Mouse (Mus musculus) frontal cortex, adult 2 months (tissue): ENCODE measurements around the gene Nr1d1. TPM values are rescaled to one million over a fixed set of nuclear protein-coding genes. Genes with fewer than 3 reads are reported as not detected.

Source experiments
- DNase-seq, 2 experiments: peaks; one replicate each; pipeline ENCODE4 v3.0.0; 2022; ENCODE audit warnings: low spot score in 1 of 2; ENCODE audit errors: extremely low spot score in 1 of 2
- polyA plus RNA-seq: library from polyadenylated mRNA; depleted of rRNA; stranded (reverse); fragments of >200 nt; gene quantifications from 2 replicates; pipeline ENCODE4 v1.2.3, GENCODE M21; 2012

The Nr1d1 gene
- polyA plus RNA-seq, 1 experiment, result 126 TPM

- peak in 1 of 2 experiments; percentile 36 for DNase-seq
Observed at GRCm38 (mm10) chr11:98771844-98772525, 3.1 kb downstream of the Nr1d1 start.

GRCm38 (mm10) chr11:98771131-98771530 is 4.0 kb downstream of the Nr1d1 start:
- no peak for DNase-seq

- DNase-seq, result peak in 1 of 2 experiments; percentile 76
Observed at GRCm38 (mm10) chr11:98770096-98770975, 4.8 kb downstream of the Nr1d1 start.

- no peak for DNase-seq
Observed at GRCm38 (mm10) chr11:98769007-98769954, 5.9 kb downstream of the Nr1d1 start.

- peak in 1 of 2 experiments; percentile 53 for DNase-seq
Observed at GRCm38 (mm10) chr11:98768127-98769006, 6.8 kb downstream of the Nr1d1 start.

- DNase-seq, result no peak
Observed at GRCm38 (mm10) chr11:98767713-98768112, 7.4 kb downstream of the Nr1d1 start.

GRCm38 (mm10) chr11:98767276-98767675 is 7.9 kb downstream of the Nr1d1 start:
- DNase-seq, result peak in 1 of 2 experiments; percentile 66

GRCm38 (mm10) chr11:98766816-98767215 is 8.3 kb downstream of the Nr1d1 start:
- DNase-seq, result no peak

- no peak for DNase-seq
Observed at GRCm38 (mm10) chr11:98766346-98766745, 8.8 kb downstream of the Nr1d1 start.

GRCm38 (mm10) chr11:98765421-98766309 is 9.5 kb downstream of the Nr1d1 start:
- DNase-seq, result no peak

GRCm38 (mm10) chr11:98764746-98765145 is 10.4 kb downstream of the Nr1d1 start:
- no peak for DNase-seq

- DNase-seq, result no peak
Observed at GRCm38 (mm10) chr11:98764091-98764490, 11.0 kb downstream of the Nr1d1 start.

- DNase-seq, result no peak
Observed at GRCm38 (mm10) chr11:98763502-98763861, 11.7 kb downstream of the Nr1d1 start.

- peak; percentile 81 to 85 for DNase-seq
Observed at GRCm38 (mm10) chr11:98762756-98763501, 12.2 kb downstream of the Nr1d1 start.

GRCm38 (mm10) chr11:98761939-98762338 is 13.2 kb downstream of the Nr1d1 start:
- no peak for DNase-seq

GRCm38 (mm10) chr11:98756711-98757110 is 18.4 kb downstream of the Nr1d1 start:
- DNase-seq, result no peak

- no peak for DNase-seq
Observed at GRCm38 (mm10) chr11:98755726-98756380, 19.3 kb downstream of the Nr1d1 start.
